Mouse (Mus musculus) hindbrain, embryonic 14.5 days (tissue): ENCODE measurements at regions not wholly inside any gene's neighbourhood (a gene's known extent, or its start where the extent isn't known, plus 50 kb on each side); places are given as distances from the start of the nearest gene placed in this dataset.

ENCODE experiments used
- ATAC-seq: fragments of 200-750 bp; cut with Nextera tagmentation; 2 replicates; pipeline ENCODE4 v1.8.0; 2017; ENCODE audit warnings: moderate number of reproducible peaks, mild to moderate bottlenecking, moderate TSS enrichment, moderate library complexity; ENCODE audit not compliant: low FRiP score
- DNase-seq: peaks from one replicate; pipeline ENCODE4 v3.0.0-alpha.2; 2015; ENCODE audit warnings: low spot score
- H3K27ac ChIP-seq: fragments of 300-500 bp; sonication (generic); 2 replicates; pipeline ENCODE4 v1.5.1; 2014; ENCODE audit warnings: mild to moderate bottlenecking, moderate library complexity
- H3K27me3 ChIP-seq: fragments of 300-500 bp; sonication (generic); 2 replicates; pipeline ENCODE4 v1.6.1; 2014; ENCODE audit warnings: mild to moderate bottlenecking, low read length, mixed read lengths; ENCODE audit not compliant: control insufficient read depth, insufficient read depth
- H3K36me3 ChIP-seq: fragments of 300-500 bp; sonication (generic); replicated peaks from 2 replicates; pipeline ENCODE4 v1.6.1; 2014; ENCODE audit not compliant: control insufficient read depth, insufficient read depth
- H3K4me1 ChIP-seq: fragments of 300-500 bp; sonication (generic); replicated peaks from 2 replicates; pipeline ENCODE4 v1.6.1; 2014; ENCODE audit warnings: antibody characterized with exemption, low read length, mixed read lengths; ENCODE audit not compliant: control insufficient read depth, insufficient read depth
- H3K4me2 ChIP-seq: fragments of 300-500 bp; sonication (generic); replicated peaks from 2 replicates; pipeline ENCODE4 v1.6.1; 2014; ENCODE audit warnings: mild to moderate bottlenecking, moderate library complexity
- H3K4me3 ChIP-seq: fragments of 300-500 bp; sonication (generic); replicated peaks from 2 replicates; pipeline ENCODE4 v1.5.1; 2014; ENCODE audit warnings: mild to moderate bottlenecking, low read length
- H3K9ac ChIP-seq: fragments of 300-500 bp; sonication (generic); 2 replicates; pipeline ENCODE4 v1.6.1; 2014
- H3K9me3 ChIP-seq: fragments of 300-500 bp; sonication (generic); 2 replicates; pipeline ENCODE4 v1.6.1; 2016; ENCODE audit warnings: low read length; ENCODE audit not compliant: control insufficient read depth
- WGBS: fragments of 180-500 bp; shearing (Covaris S2); extraction: QIAGEN DNeasy Blood & Tissue Kit; methylation state at CpG from one replicate; pipeline ENCODE4 v1.1.7; 2014; 5-methylcytosine and 5-hydroxymethylcytosine counted together

GRCm38 (mm10) chr10:20799792-20800191, 74.9 kb upstream of the Pde7b start:
- Histone ChIP-seq H3K4me3 (no peak overlapping the region), H3K4me2 (no peak overlapping the region), H3K9me3 (no peaks in the 10 kb centered on the region), H3K36me3 (no peaks in the 10 kb centered on the region), H3K27me3 (no peaks in the 10 kb centered on the region), H3K27ac (no peak overlapping the region), H3K4me1 (no peaks in the 10 kb centered on the region), H3K9ac (no peak overlapping the region)
- 74% methylated on average over 7 of the region's 7 CpGs for WGBS
- ATAC-seq (no peak), DNase-seq (no peak)

- DNase-seq (no peak), ATAC-seq (no peak)
- Histone ChIP-seq H3K27me3 (no peaks in the 10 kb centered on the region), H3K4me1 (no peaks in the 10 kb centered on the region), H3K9ac (no peak overlapping the region), H3K36me3 (no peaks in the 10 kb centered on the region), H3K27ac (no peak overlapping the region), H3K4me3 (no peak overlapping the region), H3K4me2 (no peak overlapping the region), H3K9me3 (no peaks in the 10 kb centered on the region)
- 87% methylated on average over 2 of the region's 2 CpGs for WGBS
Observed at GRCm38 (mm10) chr10:20798400-20798799, 73.5 kb upstream of the Pde7b start.

GRCm38 (mm10) chr10:20793956-20794355, 69.1 kb upstream of the Pde7b start:
- H3K36me3 ChIP-seq: no peaks in the 10 kb centered on the region
- no peak overlapping the region for H3K4me3 ChIP-seq
- H3K4me1 ChIP-seq: no peaks in the 10 kb centered on the region
- no peak overlapping the region for H3K27ac ChIP-seq
- DNase-seq (no peak), ATAC-seq (no peak)
- no peaks in the 10 kb centered on the region for H3K27me3 ChIP-seq
- no peaks in the 10 kb centered on the region for H3K9me3 ChIP-seq
- no peak overlapping the region for H3K9ac ChIP-seq
- no peak overlapping the region for H3K4me2 ChIP-seq
- 90% methylated on average over 6 of the region's 6 CpGs for WGBS

GRCm38 (mm10) chr10:20780946-20781345, 56.1 kb upstream of the Pde7b start:
- no peak for ATAC-seq
- WGBS: 94% methylated on average over 1 of the region's 1 CpGs

GRCm38 (mm10) chr10:20776640-20777413, 51.9 kb upstream of the Pde7b start:
- Histone ChIP-seq H3K27ac (no peak overlapping the region), H3K4me1 (no peaks in the 10 kb centered on the region), H3K9ac (no peak overlapping the region), H3K4me3 (no peak overlapping the region), H3K27me3 (no peaks in the 10 kb centered on the region), H3K36me3 (no peaks in the 10 kb centered on the region), H3K9me3 (no peaks in the 10 kb centered on the region), H3K4me2 (no peak overlapping the region)
- 70% methylated on average over 11 of the region's 11 CpGs for WGBS
- peak; percentile 47 for DNase-seq
- no peak for ATAC-seq

More at GRCm38 (mm10) chr10:20780946-20781345, 56.1 kb upstream of the Pde7b start:
- no peaks in the 10 kb centered on the region for H3K36me3 ChIP-seq
- H3K9ac ChIP-seq: no peak overlapping the region
- H3K4me1 ChIP-seq: no peaks in the 10 kb centered on the region
- H3K27ac ChIP-seq: no peak overlapping the region
- no peak overlapping the region for H3K4me2 ChIP-seq
- no peaks in the 10 kb centered on the region for H3K9me3 ChIP-seq
- no peak for DNase-seq
- H3K27me3 ChIP-seq: no peaks in the 10 kb centered on the region
- H3K4me3 ChIP-seq: no peak overlapping the region

GRCm38 (mm10) chr10:20775731-20776429, 51.0 kb upstream of the Pde7b start:
- Histone ChIP-seq H3K4me3 (no peak overlapping the region), H3K4me2 (no peak overlapping the region), H3K4me1 (no peaks in the 10 kb centered on the region), H3K9ac (no peak overlapping the region), H3K36me3 (no peaks in the 10 kb centered on the region), H3K27me3 (no peaks in the 10 kb centered on the region), H3K9me3 (no peaks in the 10 kb centered on the region), H3K27ac (no peak overlapping the region)
- no peak for DNase-seq
- 94% methylated on average over 3 of the region's 3 CpGs for WGBS
- ATAC-seq: no peak
